Mouse (Mus musculus) midbrain, embryonic 11.5 days (tissue): ENCODE data around the gene Tomm6. TPM values are rescaled to one million over a fixed set of nuclear protein-coding genes. Genes with fewer than 3 reads are reported as not detected.
A peak's percentile ranks its signal among the peaks of the same experiment; 100 is the strongest.

ENCODE experiments used
- ATAC-seq: fragments of 200-750 bp; cut with Nextera tagmentation; 2 replicates; pipeline ENCODE4 v1.8.0; 2017; ENCODE audit warnings: moderate TSS enrichment, moderate library complexity; ENCODE audit not compliant: low FRiP score
- DNase-seq: peaks from one replicate; pipeline ENCODE4 v3.0.0; 2015; ENCODE audit warnings: low spot score; ENCODE audit errors: missing footprints
- H3K27ac ChIP-seq: fragments of 300-500 bp; sonication (generic); 2 replicates; pipeline ENCODE4 v1.5.1; 2014; ENCODE audit warnings: low read depth, low read length
- H3K27me3 ChIP-seq: fragments of 300-500 bp; sonication (generic); 2 replicates; pipeline ENCODE4 v1.6.1; 2014; ENCODE audit warnings: mild to moderate bottlenecking, low read length, moderate library complexity, mixed read lengths; ENCODE audit not compliant: control insufficient read depth, insufficient read depth
- H3K36me3 ChIP-seq: fragments of 300-500 bp; sonication (generic); 2 replicates; pipeline ENCODE4 v1.6.1; 2014; ENCODE audit warnings: mild to moderate bottlenecking, low read length, moderate library complexity, mixed read lengths; ENCODE audit not compliant: control insufficient read depth, insufficient read depth
- H3K4me1 ChIP-seq: fragments of 300-500 bp; sonication (generic); 2 replicates; pipeline ENCODE4 v1.6.1; 2014; ENCODE audit warnings: low read length; ENCODE audit not compliant: control insufficient read depth, insufficient read depth
- H3K4me2 ChIP-seq: fragments of 300-500 bp; sonication (generic); 2 replicates; pipeline ENCODE4 v1.6.1; 2014; ENCODE audit warnings: mild to moderate bottlenecking, moderate library complexity
- H3K4me3 ChIP-seq: fragments of 300-500 bp; sonication (generic); 2 replicates; pipeline ENCODE4 v1.5.1; 2014; ENCODE audit warnings: low read depth, low read length
- H3K9ac ChIP-seq: fragments of 300-500 bp; sonication (generic); 2 replicates; pipeline ENCODE4 v1.6.1; 2014; ENCODE audit warnings: low read length
- H3K9me3 ChIP-seq: fragments of 300-500 bp; sonication (generic); 2 replicates; pipeline ENCODE4 v1.6.1; 2016; ENCODE audit warnings: low read length; ENCODE audit not compliant: control insufficient read depth
- WGBS: fragments of 180-500 bp; shearing (Covaris S2); extraction: QIAGEN DNeasy Blood & Tissue Kit; methylation state at CpG from one replicate; pipeline ENCODE4 v1.1.7; 2014; 5-methylcytosine and 5-hydroxymethylcytosine counted together
- polyA plus RNA-seq: library from polyadenylated mRNA; unstranded; fragments of >200 nt; fragmentation: Nextera tagmentation; extraction: Ambion mirVana; gene quantifications from 2 replicates; pipeline ENCODE4 v1.2.1, GENCODE M21; 2014

Gene Tomm6
- polyA plus RNA-seq, 1 experiment from 2014 or later: 375 TPM

DNA sequence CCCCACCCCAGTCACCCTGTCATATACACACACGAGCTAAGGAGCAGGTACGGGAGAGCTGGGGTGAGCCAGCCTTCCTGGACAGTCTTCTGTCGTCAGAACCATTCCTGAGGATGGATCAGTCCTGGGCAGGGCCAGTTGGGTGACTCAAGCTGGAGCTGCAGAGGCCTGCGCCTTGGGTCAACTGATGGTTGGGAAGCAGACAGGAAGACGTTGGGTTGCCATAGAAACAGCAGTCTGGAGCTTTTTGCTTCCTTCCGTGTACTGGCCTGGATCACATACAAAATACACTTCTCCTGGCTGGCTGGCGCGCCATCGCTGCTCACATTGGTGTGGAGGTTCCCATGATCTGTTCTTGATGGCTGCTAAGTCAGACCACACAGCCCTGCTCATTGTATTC, 13.6 kb upstream of the Tomm6 start:
- WGBS: 77% methylated on average over 9 of the region's 9 CpGs
- H3K9me3 ChIP-seq: no peaks in the 10 kb centered on the region
- no peak overlapping the region for H3K9ac ChIP-seq
- H3K27me3 ChIP-seq: peaks cover 8% of the 10 kb centered on the region; the same call in 1 of the 2 replicates
- no peak overlapping the region for H3K27ac ChIP-seq
- no peak for DNase-seq
- no peaks in the 10 kb centered on the region for H3K4me1 ChIP-seq
- peaks cover 7% of the 10 kb centered on the region; the same call in 1 of the 2 replicates for H3K36me3 ChIP-seq
- H3K4me2 ChIP-seq: no peak overlapping the region
- ATAC-seq: no peak
- no peak overlapping the region for H3K4me3 ChIP-seq

DNA sequence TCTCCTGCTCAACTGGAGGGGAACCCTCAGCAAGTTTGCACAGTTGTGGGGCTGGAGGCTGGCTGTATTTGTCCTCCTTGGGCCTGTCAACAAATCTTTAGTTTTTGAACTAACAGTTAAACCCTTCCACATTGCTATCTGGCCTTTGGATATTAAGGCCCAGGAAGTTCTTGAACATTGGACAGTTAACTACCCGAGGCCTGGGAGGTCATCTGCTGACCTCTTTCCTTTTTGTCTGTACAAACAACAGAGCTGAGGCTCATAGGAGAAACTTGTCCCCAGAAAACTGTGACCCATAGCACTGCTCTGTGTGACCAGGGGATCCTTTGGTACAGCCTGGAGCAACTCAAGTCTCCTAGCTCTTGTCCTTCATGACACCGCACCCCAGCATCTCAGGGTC, 10.9 kb upstream of the Tomm6 start:
- 88% methylated on average over 2 of the region's 2 CpGs for WGBS
- H3K9me3 ChIP-seq: no peaks in the 10 kb centered on the region
- peaks cover 8% of the 10 kb centered on the region; the same call in 1 of the 2 replicates for H3K27me3 ChIP-seq
- peaks cover 7% of the 10 kb centered on the region for H3K4me1 ChIP-seq
- H3K36me3 ChIP-seq: peaks cover 7% of the 10 kb centered on the region; the same call in 1 of the 2 replicates
- H3K4me2 ChIP-seq: no peak overlapping the region
- no peak overlapping the region for H3K4me3 ChIP-seq
- H3K27ac ChIP-seq: no peak overlapping the region
- ATAC-seq (no peak), DNase-seq (no peak)
- no peak overlapping the region for H3K9ac ChIP-seq

DNA sequence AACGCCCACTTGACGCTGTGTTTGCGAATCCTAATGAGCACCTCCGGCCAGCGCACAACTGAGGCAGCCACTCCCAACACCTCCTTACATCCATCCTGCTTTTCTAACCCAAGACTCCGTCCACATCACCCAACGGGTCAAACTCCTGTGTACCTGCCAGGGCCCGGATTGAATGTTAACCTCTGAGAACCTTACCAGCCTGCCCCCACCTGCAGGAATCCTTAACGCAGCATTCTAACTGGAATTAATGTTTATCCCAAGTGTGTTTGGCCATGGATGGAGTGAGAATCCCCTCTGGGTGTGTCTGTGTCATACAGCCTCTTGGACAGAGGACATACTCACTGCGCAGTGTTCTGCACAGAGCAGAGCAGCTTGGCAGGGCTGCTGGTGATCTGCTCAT, 10.0 kb upstream of the Tomm6 start:
- Histone ChIP-seq H3K27me3 (peaks cover 4% of the 10 kb centered on the region; the same call in 1 of the 2 replicates), H3K9me3 (no peaks in the 10 kb centered on the region), H3K9ac (no peak overlapping the region), H3K4me3 (no peak overlapping the region), H3K4me2 (no peak overlapping the region), H3K27ac (no peak overlapping the region), H3K36me3 (peaks cover 7% of the 10 kb centered on the region; the same call in 1 of the 2 replicates), H3K4me1 (peaks cover 11% of the 10 kb centered on the region)
- ATAC-seq: no peak
- DNase-seq: no peak
- WGBS: 89% methylated on average over 10 of the region's 10 CpGs

DNA sequence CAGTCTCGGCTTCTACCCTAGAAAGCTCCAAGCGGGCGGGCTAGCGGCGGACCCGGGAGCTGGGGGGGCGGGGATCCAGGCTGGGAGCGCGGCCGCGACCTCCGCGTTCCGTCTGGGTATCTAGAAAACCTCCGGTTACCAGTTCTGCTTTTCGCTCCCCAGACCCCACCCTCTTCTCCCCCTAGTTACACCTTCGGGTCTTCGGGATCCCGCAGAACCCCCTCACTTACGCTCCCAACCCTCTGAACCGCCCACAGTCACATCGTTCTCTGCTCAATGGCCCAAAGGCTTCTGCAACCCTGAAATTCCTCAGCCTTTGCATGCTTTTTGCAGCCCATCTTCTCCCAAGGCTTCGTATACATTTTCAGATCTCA, 7.1 kb upstream of the Tomm6 start:
- Histone ChIP-seq H3K27ac (peak overlapping the region; percentile 68), H3K9ac (peak overlapping the region; percentile 92), H3K4me1 (peaks cover 11% of the 10 kb centered on the region), H3K4me2 (peak overlapping the region; percentile 56), H3K4me3 (peak overlapping the region; percentile 80), H3K36me3 (no peaks in the 10 kb centered on the region; the same call in 1 of the 2 replicates), H3K27me3 (no peaks in the 10 kb centered on the region), H3K9me3 (no peaks in the 10 kb centered on the region)
- under 1% methylated on average over 23 of the region's 23 CpGs for WGBS
- ATAC-seq (peak; percentile 17; the same call in 1 of the 2 replicates), DNase-seq (no peak)

GRCm38 (mm10) chr17:47694503-47695336, 6.5 kb upstream of the Tomm6 start, which contains the start of gene Prickle4:
Gene Prickle4, minus strand, starts transcription at chr17:47694736.
- peak within 1 kb of the TSS; percentile 56 for H3K4me2 ChIP-seq
- H3K27me3 ChIP-seq: no peaks in the 10 kb centered on the region
- DNase-seq (peak; percentile 100), ATAC-seq (peak; percentile 97)
- peak within 1 kb of the TSS; percentile 80 for H3K4me3 ChIP-seq
- peaks cover 13% of the 10 kb centered on the region for H3K4me1 ChIP-seq
- H3K36me3 ChIP-seq: no peaks in the 10 kb centered on the region; the same call in 1 of the 2 replicates
- peak within 1 kb of the TSS; percentile 92 for H3K9ac ChIP-seq
- under 1% methylated on average over 81 of the region's 82 CpGs for WGBS
- no peaks in the 10 kb centered on the region for H3K9me3 ChIP-seq
- peak within 1 kb of the TSS; percentile 68 for H3K27ac ChIP-seq

DNA sequence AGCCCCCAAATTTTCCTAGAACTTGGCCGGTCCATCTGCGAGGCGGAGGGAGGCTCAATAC, 6.1 kb upstream of the Tomm6 start, which contains the start of gene Gm21981:
Gene Gm21981 (minus strand): TSS at position 14 of the 61 bp plus-strand sequence.
- WGBS: 0% methylated on average over 3 of the region's 3 CpGs
- H3K9ac ChIP-seq: peak within 1 kb of the TSS; percentile 92
- peak within 1 kb of the TSS; percentile 56 for H3K4me2 ChIP-seq
- H3K4me1 ChIP-seq: peaks cover 17% of the 10 kb centered on the region
- H3K4me3 ChIP-seq: peak within 1 kb of the TSS; percentile 80
- no peaks in the 10 kb centered on the region for H3K27me3 ChIP-seq
- no peaks in the 10 kb centered on the region for H3K36me3 ChIP-seq
- ATAC-seq (no peak), DNase-seq (no peak)
- H3K9me3 ChIP-seq: no peaks in the 10 kb centered on the region
- peak within 1 kb of the TSS; percentile 68 for H3K27ac ChIP-seq

- Histone ChIP-seq H3K4me2 (peak overlapping the region; percentile 56), H3K9ac (peak overlapping the region; percentile 58; the same call in 1 of the 2 replicates), H3K4me3 (peak overlapping the region; percentile 80), H3K27me3 (no peaks in the 10 kb centered on the region), H3K9me3 (no peaks in the 10 kb centered on the region), H3K36me3 (no peaks in the 10 kb centered on the region), H3K27ac (peak overlapping the region; percentile 25; the same call in 1 of the 2 replicates), H3K4me1 (peaks cover 18% of the 10 kb centered on the region)
- DNase-seq (no peak), ATAC-seq (no peak; the same call in 1 of the 2 replicates)
- 37% methylated on average over 13 of the region's 13 CpGs for WGBS
Measured at GRCm38 (mm10) chr17:47693671-47694441, 5.7 kb upstream of the Tomm6 start.

DNA sequence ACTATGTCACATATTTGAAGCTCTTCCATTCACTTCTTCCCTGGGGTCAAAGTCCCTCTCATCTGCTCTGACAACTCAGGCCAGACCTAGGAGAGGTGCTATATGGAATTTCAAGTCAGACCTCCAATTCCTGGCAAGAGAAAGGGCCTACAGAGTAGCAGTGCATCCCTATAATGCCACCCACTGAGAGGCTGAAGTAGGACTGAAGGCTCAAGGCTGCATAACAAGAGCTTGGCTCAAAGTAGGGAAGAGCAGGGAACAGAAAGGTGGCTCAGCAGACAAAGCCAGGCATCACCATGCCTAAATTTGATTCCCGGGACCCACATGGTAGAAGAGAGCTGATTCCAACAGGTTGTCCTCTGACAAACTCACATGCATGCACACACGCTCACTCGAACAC, 3.5 kb upstream of the Tomm6 start:
- no peaks in the 10 kb centered on the region for H3K27me3 ChIP-seq

DNA sequence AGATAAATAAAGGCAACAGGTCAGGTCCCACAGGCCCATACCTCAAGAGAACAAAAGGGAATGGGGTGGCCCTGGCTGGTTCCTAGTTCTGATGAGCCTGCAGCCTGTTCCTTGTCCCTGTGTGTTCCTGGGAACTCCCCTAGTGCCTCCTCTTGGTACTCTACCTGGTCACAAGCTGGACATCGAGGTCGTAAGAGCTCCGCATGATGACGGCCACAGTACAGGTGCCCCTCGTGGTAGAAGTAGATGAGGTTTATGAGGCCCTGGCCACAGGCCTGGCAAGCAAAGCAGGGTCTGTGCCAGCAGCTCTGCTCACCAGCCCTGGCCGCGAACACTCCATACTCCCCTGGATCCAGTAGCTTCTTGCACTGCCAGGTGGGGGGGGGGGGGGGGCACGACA, 1.7 kb upstream of the Tomm6 start:
- Histone ChIP-seq H3K4me3 (no peak overlapping the region), H3K4me2 (peak overlapping the region; percentile 89), H3K9me3 (no peaks in the 10 kb centered on the region), H3K27ac (no peak overlapping the region), H3K36me3 (no peaks in the 10 kb centered on the region), H3K27me3 (no peaks in the 10 kb centered on the region), H3K4me1 (peaks cover 22% of the 10 kb centered on the region), H3K9ac (no peak overlapping the region)
- WGBS: 81% methylated on average over 8 of the region's 8 CpGs
- DNase-seq (no peak), ATAC-seq (no peak)

More for the DNA sequence above, 3.5 kb upstream of the Tomm6 start:
- 86% methylated on average over 3 of the region's 3 CpGs for WGBS
- Histone ChIP-seq H3K4me3 (no peak overlapping the region), H3K36me3 (no peaks in the 10 kb centered on the region), H3K4me1 (peaks cover 26% of the 10 kb centered on the region), H3K9ac (no peak overlapping the region), H3K4me2 (no peak overlapping the region), H3K9me3 (no peaks in the 10 kb centered on the region), H3K27ac (no peak overlapping the region)
- no peak for DNase-seq
- ATAC-seq: no peak
